Mouse (Mus musculus) adrenal gland, adult 18-20 months (tissue): ENCODE results near the gene Dmpk. TPM values are rescaled to one million over a fixed set of nuclear protein-coding genes. Genes with fewer than 3 reads are reported as not detected.
A peak's percentile ranks its signal among the peaks of the same experiment; 100 is the strongest.

ENCODE experiments used
- DNase-seq, 2 experiments: peaks; one replicate each; pipeline ENCODE4 v3.0.0; 2021 to 2022; ENCODE audit warnings: low spot score in 2 of 2
- total RNA-seq, 2 experiments: library from RNA; stranded (reverse); gene quantifications; 1 replicate in 1 of 2; 2 replicates in 1 of 2; pipeline ENCODE4 v1.2.3; 2021

The Dmpk gene
- total RNA-seq, 2 experiments from 2014 or later: 127 to 137 TPM

- DNase-seq: peak; percentile 63 to 70
Observed at GRCm38 (mm10) chr7:19094826-19095750, 11.4 kb downstream of the Dmpk start.

- DNase-seq: peak; percentile 49 to 62
Observed at GRCm38 (mm10) chr7:19095751-19096110, 12.1 kb downstream of the Dmpk start.

- DNase-seq: no peak
Observed at GRCm38 (mm10) chr7:19096421-19096976, 12.8 kb downstream of the Dmpk start.

- no peak for DNase-seq
Observed at GRCm38 (mm10) chr7:19097217-19097616, 13.6 kb downstream of the Dmpk start.

- DNase-seq: no peak
Observed at GRCm38 (mm10) chr7:19097863-19098262, 14.2 kb downstream of the Dmpk start.

- DNase-seq: no peak
Observed at GRCm38 (mm10) chr7:19098811-19099210, 15.2 kb downstream of the Dmpk start.

- no peak for DNase-seq
Observed at GRCm38 (mm10) chr7:19100290-19100689, 16.6 kb downstream of the Dmpk start.

- DNase-seq: no peak
Observed at GRCm38 (mm10) chr7:19103741-19104140, 20.1 kb downstream of the Dmpk start.

- no peak for DNase-seq
Observed at GRCm38 (mm10) chr7:19104486-19104885, 20.8 kb downstream of the Dmpk start.

- peak in 1 of 2 experiments; percentile 29 for DNase-seq
Observed at GRCm38 (mm10) chr7:19107436-19107835, 23.8 kb downstream of the Dmpk start.

- DNase-seq: no peak
Observed at GRCm38 (mm10) chr7:19109565-19109964, 25.9 kb downstream of the Dmpk start.

- peak; percentile 44 to 53 for DNase-seq
Observed at GRCm38 (mm10) chr7:19118028-19118771, 34.6 kb downstream of the Dmpk start, which contains the start of gene Gm4969. Gene Gm4969 (minus strand): TSS chr7:19118368.

- DNase-seq: no peak
Observed at GRCm38 (mm10) chr7:19119083-19119482, 35.4 kb downstream of the Dmpk start.

- DNase-seq: peak; percentile 79 to 81
Observed at GRCm38 (mm10) chr7:19119631-19120429, 36.2 kb downstream of the Dmpk start, which contains the start of gene Fbxo46. Gene Fbxo46 (plus strand): TSS chr7:19119859.

- DNase-seq: no peak
Observed at GRCm38 (mm10) chr7:19121686-19122085, 38.0 kb downstream of the Dmpk start.

- DNase-seq: no peak
Observed at GRCm38 (mm10) chr7:19124713-19125112, 41.1 kb downstream of the Dmpk start.

- DNase-seq: no peak
Observed at GRCm38 (mm10) chr7:19127744-19128143, 44.1 kb downstream of the Dmpk start.

- DNase-seq: no peak
Observed at GRCm38 (mm10) chr7:19129396-19129795, 45.7 kb downstream of the Dmpk start.

- DNase-seq: no peak
Observed at GRCm38 (mm10) chr7:19130657-19131056, 47.0 kb downstream of the Dmpk start.

- DNase-seq: peak; percentile 93 to 94
Observed at GRCm38 (mm10) chr7:19131324-19131848, 47.7 kb downstream of the Dmpk start.
